Mouse (Mus musculus) MEL (cell line): ENCODE data around the gene Ankfy1. TPM values are rescaled to one million over a fixed set of nuclear protein-coding genes. Genes with fewer than 3 reads are reported as not detected.

Experiments
- DNase-seq: peaks from one replicate; pipeline ENCODE4 v3.0.0; 2011; ENCODE audit warnings: low read depth, low spot score
- H3K27ac ChIP-seq: 2 replicates; pipeline ENCODE4 v1.5.1; 2012; ENCODE audit warnings: low read depth, mild to moderate bottlenecking, control low read depth, low read length, moderate library complexity; ENCODE audit not compliant: control insufficient read depth
- H3K27me3 ChIP-seq, 2 experiments: fragments of 150-350 bp in 1 of 2; sonication (generic) in 1 of 2; 2 replicates each; pipeline ENCODE4 v1.6.1; 2012; ENCODE audit warnings: low read length in 2 of 2, mild to moderate bottlenecking in 2 of 2, improper control_type of control experiment in 1 of 2, moderate library complexity in 1 of 2; ENCODE audit not compliant: insufficient read depth in 2 of 2, control insufficient read depth in 1 of 2
- H3K36me3 ChIP-seq, 2 experiments: 2 replicates each; pipeline ENCODE4 v1.6.1; 2012 to 2014; ENCODE audit warnings: low read length in 2 of 2, improper control_type of control experiment in 1 of 2, inconsistent platforms in 1 of 2, mild to moderate bottlenecking in 1 of 2; ENCODE audit not compliant: insufficient read depth in 2 of 2, control insufficient read depth in 1 of 2
- H3K4me1 ChIP-seq, 2 experiments: fragments of 150-350 bp in 1 of 2; sonication (generic) in 1 of 2; 2 replicates each; pipeline ENCODE4 v1.6.1; 2012; ENCODE audit warnings: low read length in 2 of 2, improper control_type of control experiment in 1 of 2, mild to moderate bottlenecking in 1 of 2; ENCODE audit not compliant: insufficient read depth in 2 of 2, control insufficient read depth in 1 of 2
- H3K4me3 ChIP-seq, 2 experiments: fragments of 150-350 bp in 1 of 2; sonication (generic) in 1 of 2; 2 replicates each; pipeline ENCODE4 v1.5.1; 2012; ENCODE audit warnings: low read depth in 2 of 2, low read length in 2 of 2, mild to moderate bottlenecking in 2 of 2, moderate library complexity in 2 of 2, control low read depth in 1 of 2, improper control_type of control experiment in 1 of 2; ENCODE audit not compliant: control insufficient read depth in 1 of 2, insufficient read depth in 1 of 2
- H3K79me2 ChIP-seq: 2 replicates; pipeline ENCODE4 v1.6.1; 2012; ENCODE audit warnings: mild to moderate bottlenecking, low read length, moderate library complexity; ENCODE audit not compliant: control insufficient read depth, poor library complexity, insufficient read depth
- H3K9ac ChIP-seq: 2 replicates; pipeline ENCODE4 v1.6.1; 2012; ENCODE audit warnings: low read depth, mild to moderate bottlenecking, control low read depth, low read length, moderate library complexity; ENCODE audit not compliant: control insufficient read depth, poor library complexity, severe bottlenecking
- H3K9me3 ChIP-seq: fragments of 150-350 bp; sonication (generic); replicated peaks from 2 replicates; pipeline ENCODE4 v1.6.1; 2012; ENCODE audit warnings: mild to moderate bottlenecking, low read length, improper control_type of control experiment, moderate library complexity; ENCODE audit not compliant: insufficient read depth
- BHLHE40 ChIP-seq: IDR thresholded peaks from 2 replicates; pipeline ENCODE4 v1.6.1; 2012; ENCODE audit warnings: low read depth, mild to moderate bottlenecking, inconsistent platforms, low read length, improper control_type of control experiment, borderline replicate concordance
- ELF1 ChIP-seq: IDR thresholded peaks from 2 replicates; pipeline ENCODE4 v1.6.1; 2014; ENCODE audit warnings: low read depth, mild to moderate bottlenecking, inconsistent platforms, low read length, improper control_type of control experiment, moderate library complexity
- HCFC1 ChIP-seq: IDR thresholded peaks from 2 replicates; pipeline ENCODE4 v1.6.1; 2012; ENCODE audit warnings: low read depth, mild to moderate bottlenecking, inconsistent platforms, low read length, improper control_type of control experiment, moderate library complexity
- JUND ChIP-seq: IDR thresholded peaks from 2 replicates; pipeline ENCODE4 v1.6.1; 2011; ENCODE audit warnings: low read depth, mild to moderate bottlenecking, improper control_type of control experiment, low read length
- KAT2A ChIP-seq: conservative IDR thresholded peaks from 2 replicates; pipeline ENCODE4 v1.6.1; 2012; ENCODE audit warnings: low read depth, low read length, improper control_type of control experiment, inconsistent platforms
- MAFK ChIP-seq: IDR thresholded peaks from 2 replicates; pipeline ENCODE4 v1.6.1; 2011; ENCODE audit warnings: low read depth, mild to moderate bottlenecking, low read length, improper control_type of control experiment, borderline replicate concordance
- MAZ ChIP-seq: IDR thresholded peaks from 2 replicates; pipeline ENCODE4 v1.6.1; 2012; ENCODE audit warnings: low read depth, mild to moderate bottlenecking, inconsistent platforms, low read length, improper control_type of control experiment
- MEF2A ChIP-seq: IDR thresholded peaks from 2 replicates; pipeline ENCODE4 v1.6.1; 2014; ENCODE audit warnings: low read depth, mild to moderate bottlenecking, inconsistent platforms, low read length, improper control_type of control experiment; ENCODE audit not compliant: poor library complexity, insufficient replicate concordance, severe bottlenecking; ENCODE audit errors: extremely low read depth
- MYC ChIP-seq: IDR thresholded peaks from 2 replicates; pipeline ENCODE4 v1.6.1; 2011; ENCODE audit warnings: low read depth, mild to moderate bottlenecking, low read length, improper control_type of control experiment, moderate library complexity
- POLR2AphosphoS5 ChIP-seq: IDR thresholded peaks from 2 replicates; pipeline ENCODE4 v1.6.1; 2012; ENCODE audit warnings: low read depth, borderline replicate concordance, mild to moderate bottlenecking, inconsistent platforms, low read length, moderate library complexity, mixed read lengths
- RAD21 ChIP-seq: IDR thresholded peaks from 2 replicates; pipeline ENCODE4 v1.6.1; 2011; ENCODE audit warnings: mild to moderate bottlenecking, low read depth, low read length, improper control_type of control experiment
- SMC3 ChIP-seq: IDR thresholded peaks from 2 replicates; pipeline ENCODE4 v1.6.1; 2011; ENCODE audit warnings: low read depth, low read length, improper control_type of control experiment
- TAL1 ChIP-seq: IDR thresholded peaks from 2 replicates; pipeline ENCODE4 v1.6.1; 2012; ENCODE audit warnings: mild to moderate bottlenecking, inconsistent platforms, low read length, moderate library complexity, mixed read lengths
- UBTF ChIP-seq: IDR thresholded peaks from 2 replicates; pipeline ENCODE4 v1.6.1; 2012; ENCODE audit warnings: low read depth, mild to moderate bottlenecking, inconsistent platforms, low read length, improper control_type of control experiment, moderate library complexity, borderline replicate concordance; ENCODE audit not compliant: insufficient read depth
- USF1 ChIP-seq: IDR thresholded peaks from 2 replicates; pipeline ENCODE4 v1.6.1; 2014; ENCODE audit warnings: low read depth, mild to moderate bottlenecking, inconsistent platforms, low read length, improper control_type of control experiment, moderate library complexity
- USF2 ChIP-seq, 2 experiments: IDR thresholded peaks; 2 replicates each; pipeline ENCODE4 v1.6.1; 2011 to 2012; ENCODE audit warnings: improper control_type of control experiment in 2 of 2, low read length in 2 of 2, borderline replicate concordance in 1 of 2, inconsistent platforms in 1 of 2, low read depth in 1 of 2, mild to moderate bottlenecking in 1 of 2; ENCODE audit not compliant: insufficient read depth in 1 of 2
- ZC3H11A ChIP-seq: IDR thresholded peaks from 2 replicates; pipeline ENCODE4 v1.6.1; 2012; ENCODE audit warnings: low read depth, mild to moderate bottlenecking, inconsistent platforms, low read length, improper control_type of control experiment
- ZKSCAN1 ChIP-seq: IDR thresholded peaks from 2 replicates; pipeline ENCODE4 v1.6.1; 2012; ENCODE audit warnings: low read depth, mild to moderate bottlenecking, inconsistent platforms, low read length, improper control_type of control experiment, moderate library complexity
- polyA plus RNA-seq, 2 experiments: library from polyadenylated mRNA; stranded (reverse) in 1 of 2; unstranded in 1 of 2; fragments of >175 nt in 1 of 2; fragments of >200 nt in 1 of 2; gene quantifications; 2 replicates each; pipeline versions ENCODE4 v1.2.1 to v1.2.4; 2012; ENCODE audit warnings: low replicate concordance in 2 of 2, low read depth in 1 of 2; ENCODE audit not compliant: insufficient read length in 2 of 2, insufficient read depth in 1 of 2, missing spikeins in 1 of 2
- total RNA-seq: library from RNA; depleted of rRNA; stranded (reverse); fragments of 300-350 nt; gene quantifications from 2 replicates; pipeline ENCODE4 v1.2.3, GENCODE M21; 2012

Ankfy1 gene
- total and polyA plus RNA-seq, 3 experiments, result 60.6 to 153 (median 148) TPM

GRCm38 (mm10) chr11:72675280-72675679 lies 14.5 kb upstream of the Ankfy1 start:
- Histone ChIP-seq H3K9ac (no peak overlapping the region), H3K4me3 (no peak overlapping the region), H3K9me3 (no peaks in the 10 kb centered on the region), H3K36me3 (peaks cover 9 to 29% of the 10 kb centered on the region in 2 experiments), H3K27ac (no peak overlapping the region), H3K79me2 (no peaks in the 10 kb centered on the region), H3K4me1 (peaks cover 10 to 25% of the 10 kb centered on the region in 2 experiments), H3K27me3 (no peaks in the 10 kb centered on the region)
- TF ChIP-seq MEF2A (no peak), BHLHE40 (no peak), RAD21 (no peak), USF2 (IDR thresholded peaks at IDR 0.05; ENCODE audit: borderline replicate concordance in 1 of 2, insufficient read depth in 1 of 2, low read depth in 1 of 2, low read length in 2 of 2) (no peak), MAZ (no peak), MYC (no peak), SMC3 (no peak), TAL1 (no peak), HCFC1 (no peak), ZC3H11A (no peak), POLR2AphosphoS5 (no peak)
- DNase-seq, result no peak

- no peaks in the 10 kb centered on the region for H3K9me3 ChIP-seq
- no peak overlapping the region for H3K4me3 ChIP-seq
- no peak overlapping the region for H3K27ac ChIP-seq
- no peaks in the 10 kb centered on the region for H3K4me1 ChIP-seq
- H3K27me3 ChIP-seq, result no peaks in the 10 kb centered on the region
- no peak for DNase-seq
- no peak overlapping the region for H3K9ac ChIP-seq
- TF ChIP-seq UBTF, result no peak
- no peak for TF ChIP-seq ZKSCAN1
- no peak for TF ChIP-seq ELF1
- no peak for TF ChIP-seq JUND
- no peak for TF ChIP-seq KAT2A
- TF ChIP-seq MAFK, result no peak
- TF ChIP-seq USF1, result no peak
- no peak for TF ChIP-seq SMC3
- H3K79me2 ChIP-seq, result no peaks in the 10 kb centered on the region
- peaks cover 3 to 30% of the 10 kb centered on the region in 2 experiments for H3K36me3 ChIP-seq
These were observed 9.1 kb upstream of the Ankfy1 start for GRCm38 (mm10) chr11:72680726-72681125.
